Mouse (Mus musculus) cerebellum, postnatal 10 days (tissue): ENCODE results near the gene Smad3.
A peak's percentile ranks its signal among the peaks of the same experiment; 100 is the strongest.

Experiments used
- DNase-seq, 2 experiments: peaks; one replicate each; pipeline ENCODE4 v3.0.0; 2021; ENCODE audit warnings: mixed read lengths in 2 of 2

Gene Smad3

GRCm38 (mm10) chr9:63658970-63659371 is 98.8 kb downstream of the Smad3 start:
- peak; percentile 93 to 94 for DNase-seq

- peak in 1 of 2 experiments; percentile 28 for DNase-seq
These were observed 99.4 kb downstream of the Smad3 start for GRCm38 (mm10) chr9:63658436-63658835.

GRCm38 (mm10) chr9:63657167-63657566 is 100.6 kb downstream of the Smad3 start:
- DNase-seq: no peak

- peak; percentile 37 to 55 for DNase-seq
These were observed 102.7 kb downstream of the Smad3 start for GRCm38 (mm10) chr9:63655092-63655491.

- DNase-seq: peak in 1 of 2 experiments; percentile 42
These were observed 103.2 kb downstream of the Smad3 start for GRCm38 (mm10) chr9:63654575-63654974.

GRCm38 (mm10) chr9:63653666-63654065 is 104.1 kb downstream of the Smad3 start:
- peak in 1 of 2 experiments; percentile 58 for DNase-seq

- DNase-seq: peak; percentile 62 to 64
These were observed 106.2 kb downstream of the Smad3 start for GRCm38 (mm10) chr9:63651594-63651993.

GRCm38 (mm10) chr9:63650905-63651304 is 106.9 kb downstream of the Smad3 start:
- DNase-seq: peak; percentile 62 to 70

GRCm38 (mm10) chr9:63649841-63650545 is 107.8 kb downstream of the Smad3 start:
- peak; percentile 57 to 63 for DNase-seq

GRCm38 (mm10) chr9:63648520-63648918 is 109.3 kb downstream of the Smad3 start:
- no peak for DNase-seq

GRCm38 (mm10) chr9:63647581-63648519 is 109.9 kb downstream of the Smad3 start:
- peak in 1 of 2 experiments; percentile 39 for DNase-seq

GRCm38 (mm10) chr9:63645084-63645483 is 112.7 kb downstream of the Smad3 start:
- DNase-seq: no peak

GRCm38 (mm10) chr9:63644011-63644410 is 113.8 kb downstream of the Smad3 start:
- no peak for DNase-seq

- DNase-seq: no peak
These were observed 115.7 kb downstream of the Smad3 start for GRCm38 (mm10) chr9:63641983-63642646.

- DNase-seq: no peak
These were observed 121.7 kb downstream of the Smad3 start for GRCm38 (mm10) chr9:63636113-63636512.

GRCm38 (mm10) chr9:63633334-63633733 is 124.5 kb downstream of the Smad3 start:
- no peak for DNase-seq

GRCm38 (mm10) chr9:63632924-63633323 is 124.9 kb downstream of the Smad3 start:
- no peak for DNase-seq

GRCm38 (mm10) chr9:63632045-63632444 is 125.7 kb downstream of the Smad3 start:
- peak in 1 of 2 experiments; percentile 32 for DNase-seq

- DNase-seq: no peak
These were observed 132.6 kb downstream of the Smad3 start for GRCm38 (mm10) chr9:63625090-63625756.

GRCm38 (mm10) chr9:63623895-63624569 is 133.8 kb downstream of the Smad3 start:
- DNase-seq: no peak

GRCm38 (mm10) chr9:63617967-63618366 is 139.8 kb downstream of the Smad3 start:
- DNase-seq: no peak
